In the genomic region with DNA sequence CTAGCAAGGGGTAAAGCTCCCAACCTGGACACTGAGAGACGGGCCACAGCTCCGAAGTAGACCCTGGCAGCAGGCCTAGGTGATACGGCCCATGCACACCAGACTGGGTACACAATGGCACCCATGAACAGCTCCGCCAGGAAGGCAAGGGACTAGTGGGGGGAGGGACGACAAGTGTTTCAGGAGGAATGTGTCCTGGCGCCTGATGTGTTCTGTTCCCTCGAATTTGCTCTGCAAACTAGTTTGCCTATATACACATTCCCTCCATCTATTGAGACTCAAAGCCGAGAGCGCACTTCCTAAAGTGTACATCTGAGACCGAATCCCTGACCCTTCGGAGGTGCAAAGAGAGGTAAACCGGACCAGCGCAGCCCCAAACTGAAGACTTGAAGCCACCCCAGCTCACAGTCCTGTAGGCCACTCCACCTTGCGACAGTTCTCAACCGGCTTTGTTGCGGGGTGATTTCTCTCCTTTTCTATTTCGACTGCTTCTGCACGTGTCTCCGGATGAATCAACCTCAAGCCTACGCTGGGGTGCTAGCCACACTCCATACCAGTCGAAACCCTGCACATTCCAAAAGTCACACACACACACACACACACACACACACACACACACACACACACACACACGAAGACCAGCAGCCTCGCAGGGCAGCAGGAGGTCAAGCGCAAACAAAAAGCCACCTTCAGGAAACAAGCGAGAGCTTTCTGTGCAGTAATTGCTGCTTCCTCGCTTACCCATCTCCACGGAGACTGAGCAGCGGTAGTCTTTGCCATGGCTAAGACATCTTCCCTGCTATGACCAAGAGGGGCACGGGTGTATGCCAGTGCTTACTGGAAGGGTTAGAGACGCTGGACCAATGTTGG, we compare ENCODE assay signal across 9 mouse cellular contexts. TPM values are rescaled to one million over a fixed set of nuclear protein-coding genes. Genes with fewer than 3 reads are reported as not detected.
DNase-seq lines count a peak whose midpoint lies in the region; ATAC-seq and TF ChIP-seq lines count a peak whose summit lies in the region.
"Had no signal": no experiment of that assay in that cellular context is flagged by ENCODE, and none has a peak within 500 bp of the region (broad histone marks: within the 10 kb centered on the region; RNA-seq: fewer than 3 reads in every experiment).

No protein-coding gene starts in this region.

- no peak for TF ChIP-seq POLR2A in limb, embryonic 14.5 days (IDR thresholded peaks at IDR 0.05; ENCODE audit: borderline replicate concordance, extremely low read depth, insufficient read depth, insufficient read length)

- DNase-seq in heart, adult 8-10 months (ENCODE audit: low spot score), result no peak
- DNase-seq in limb, embryonic 14.5 days (ENCODE audit: low spot score), result no peak
- no peak for DNase-seq in gastrocnemius, adult 18-20 months (ENCODE audit: low spot score)
- no peak for DNase-seq in lung, postnatal 14 days

- peak overlapping the region; percentile 95 for H3K4me2 ChIP-seq in heart, embryonic 14.5 days (ENCODE audit: low read length)
- peak overlapping the region; percentile 99 for H3K4me2 ChIP-seq in forebrain, embryonic 13.5 days
- H3K4me2 ChIP-seq in limb, embryonic 14.5 days (replicated peaks; ENCODE audit: low read depth, low read length, severe bottlenecking), result peak overlapping the region; percentile 100

- H3K27me3 ChIP-seq in heart, embryonic 14.5 days (ENCODE audit: control insufficient read depth, insufficient read depth, low read length), result peaks cover 98% of the 10 kb centered on the region
- H3K27me3 ChIP-seq in forebrain, embryonic 13.5 days, result peaks cover 61% of the 10 kb centered on the region
- H3K27me3 ChIP-seq in limb, embryonic 14.5 days (ENCODE audit: control insufficient read depth, insufficient read depth, low read length), result peaks cover 76% of the 10 kb centered on the region

- 3% methylated on average over 30 of the region's 30 CpGs for WGBS in heart, embryonic 14.5 days
- WGBS in forebrain, embryonic 13.5 days, result 4% methylated on average over 29 of the region's 30 CpGs
- WGBS in limb, embryonic 14.5 days, result 4% methylated on average over 30 of the region's 30 CpGs

- H3K4me1 ChIP-seq in heart, embryonic 14.5 days (ENCODE audit: control insufficient read depth in 2 of 2, insufficient read depth in 2 of 2, low read length in 2 of 2), result peaks cover 0 to 18% of the 10 kb centered on the region in 2 experiments; a peak in 2 of 4 replicates
- H3K4me1 ChIP-seq in brown adipose tissue, adult 24 weeks (ENCODE audit: control insufficient read depth, insufficient read depth, insufficient read length, low read length), result no peaks in the 10 kb centered on the region
- H3K4me1 ChIP-seq in forebrain, embryonic 13.5 days, result peaks cover 31% of the 10 kb centered on the region
- peaks cover 6% of the 10 kb centered on the region; the same call in 1 of the 2 replicates for H3K4me1 ChIP-seq in limb, embryonic 14.5 days (ENCODE audit: control insufficient read depth, insufficient read depth, low read length)

- ATAC-seq in heart, embryonic 14.5 days (ENCODE audit: insufficient number of reproducible peaks, insufficient read depth, low FRiP score, low read depth), result no peak
- no peak for ATAC-seq in forebrain, embryonic 13.5 days
- ATAC-seq in limb, embryonic 14.5 days (ENCODE audit: low FRiP score, low read depth), result no peak
- ATAC-seq in megakaryocyte, adult 5-6 weeks (ENCODE audit: poor library complexity, severe bottlenecking), result no peak

- H3K4me3 ChIP-seq in heart, embryonic 14.5 days (ENCODE audit: control insufficient read depth in 1 of 2, insufficient read depth in 1 of 2, low read depth in 1 of 2, low read length in 2 of 2), result peak overlapping the region in 1 of 2 experiments; percentile 54; a peak in 2 of 4 replicates
- peak overlapping the region; percentile 8; the same call in 1 of the 2 replicates for H3K4me3 ChIP-seq in brown adipose tissue, adult 24 weeks (ENCODE audit: insufficient read depth, low read depth, low read length)
- H3K4me3 ChIP-seq in forebrain, embryonic 13.5 days, result peak overlapping the region; percentile 80
- peak overlapping the region; percentile 57 for H3K4me3 ChIP-seq in limb, embryonic 14.5 days (replicated peaks; ENCODE audit: low read length)

- H3K36me3 ChIP-seq in heart, embryonic 14.5 days (ENCODE audit: control insufficient read depth, insufficient read depth, low read length), result no peaks in the 10 kb centered on the region
- no peaks in the 10 kb centered on the region for H3K36me3 ChIP-seq in forebrain, embryonic 13.5 days (ENCODE audit: poor library complexity, severe bottlenecking)
- H3K36me3 ChIP-seq in limb, embryonic 14.5 days (ENCODE audit: control insufficient read depth, insufficient read depth, low read length), result no peaks in the 10 kb centered on the region
- H3K36me3 ChIP-seq: G1E had no signal

- no peak overlapping the region for H3K27ac ChIP-seq in heart, embryonic 14.5 days (replicated peaks in 1 of 2; ENCODE audit: control insufficient read depth in 1 of 2, insufficient read depth in 1 of 2, low read depth in 2 of 2, low read length in 2 of 2)
- no peak overlapping the region for H3K27ac ChIP-seq in brown adipose tissue, adult 24 weeks (replicated peaks; ENCODE audit: low read depth, low read length)
- no peak overlapping the region; the same call in 1 of the 2 replicates for H3K27ac ChIP-seq in forebrain, embryonic 13.5 days
- H3K27ac ChIP-seq in limb, embryonic 14.5 days (replicated peaks; ENCODE audit: low read depth, low read length), result no peak overlapping the region

- no peak overlapping the region for H3K9ac ChIP-seq in heart, embryonic 14.5 days (ENCODE audit: low read length)
- H3K9ac ChIP-seq in forebrain, embryonic 13.5 days, result peak overlapping the region; percentile 90
- no peak overlapping the region for H3K9ac ChIP-seq in limb, embryonic 14.5 days (ENCODE audit: low read depth, low read length, severe bottlenecking)

- H3K9me3 ChIP-seq in heart, embryonic 14.5 days (ENCODE audit: control insufficient read depth, low read length), result no peaks in the 10 kb centered on the region
- H3K9me3 ChIP-seq in forebrain, embryonic 13.5 days (replicated peaks), result no peaks in the 10 kb centered on the region
- H3K9me3 ChIP-seq in limb, embryonic 14.5 days (ENCODE audit: control insufficient read depth, low read length), result no peaks in the 10 kb centered on the region

RNA-seq across cellular contexts. Expression of a gene that starts 2.1 kb away (rescaled TPM):
- 1.7 TPM in 2 replicates for polyA plus RNA-seq in heart, embryonic 14.5 days (2014; fragmentation: Nextera tagmentation; extraction: Ambion mirVana)
- 10 to 100 TPM; 21.2 to 26.3 (median 24.3) TPM for total RNA-seq in heart, adult 8-10 months (2022)
- polyA plus RNA-seq in brown adipose tissue, adult 24 weeks (2012; ENCODE audit: insufficient read depth, insufficient read length, missing spikeins), result 0.50 TPM in 1 of 2 replicates, not detected in the other
- 23.0 and 29.4 TPM in 2 replicates for polyA plus RNA-seq in forebrain, embryonic 13.5 days (2015; fragmentation: Nextera tagmentation; extraction: Ambion mirVana)
- polyA plus RNA-seq in limb, embryonic 14.5 days (2012; rRNA removed), result 4.1 and 4.4 TPM in 2 replicates
- 4.1 and 4.2 TPM in 2 replicates for polyA plus RNA-seq in limb, embryonic 14.5 days (2014; fragmentation: Nextera tagmentation; extraction: Ambion mirVana)
- total RNA-seq in megakaryocyte, adult 5-6 weeks (2015), result not detected in 2 replicates
- total RNA-seq in megakaryocyte, adult 5-6 weeks (2017), result not detected in 2 replicates
- total RNA-seq in gastrocnemius, adult 18-20 months (2021), result under 1 TPM; 0.66 to 0.78 TPM
- polyA plus RNA-seq: G1E had no signal
